Mouse (Mus musculus): ENCODE measurements around the gene Mast3. TPM values are rescaled to one million over a fixed set of nuclear protein-coding genes. Genes with fewer than 3 reads are reported as not detected.

The Mast3 gene
- 66.9 and 129 TPM in 2 replicates for polyA plus RNA-seq (2021; fragmentation: Nextera tagmentation)
- long read RNA-seq, experiment 1, full-length matches to known transcripts = 16 of 86 reads
- long read RNA-seq, experiment 1, partial matches to known transcripts = 34 of 86 reads
- long read RNA-seq, experiment 1, other reads (novel, unspliced or antisense) = 36 of 86 reads
- long read RNA-seq, experiment 2, partial matches to known transcripts = 3 of 58 reads
- long read RNA-seq, experiment 2, other reads (novel, unspliced or antisense) = 54 of 58 reads

DNA sequence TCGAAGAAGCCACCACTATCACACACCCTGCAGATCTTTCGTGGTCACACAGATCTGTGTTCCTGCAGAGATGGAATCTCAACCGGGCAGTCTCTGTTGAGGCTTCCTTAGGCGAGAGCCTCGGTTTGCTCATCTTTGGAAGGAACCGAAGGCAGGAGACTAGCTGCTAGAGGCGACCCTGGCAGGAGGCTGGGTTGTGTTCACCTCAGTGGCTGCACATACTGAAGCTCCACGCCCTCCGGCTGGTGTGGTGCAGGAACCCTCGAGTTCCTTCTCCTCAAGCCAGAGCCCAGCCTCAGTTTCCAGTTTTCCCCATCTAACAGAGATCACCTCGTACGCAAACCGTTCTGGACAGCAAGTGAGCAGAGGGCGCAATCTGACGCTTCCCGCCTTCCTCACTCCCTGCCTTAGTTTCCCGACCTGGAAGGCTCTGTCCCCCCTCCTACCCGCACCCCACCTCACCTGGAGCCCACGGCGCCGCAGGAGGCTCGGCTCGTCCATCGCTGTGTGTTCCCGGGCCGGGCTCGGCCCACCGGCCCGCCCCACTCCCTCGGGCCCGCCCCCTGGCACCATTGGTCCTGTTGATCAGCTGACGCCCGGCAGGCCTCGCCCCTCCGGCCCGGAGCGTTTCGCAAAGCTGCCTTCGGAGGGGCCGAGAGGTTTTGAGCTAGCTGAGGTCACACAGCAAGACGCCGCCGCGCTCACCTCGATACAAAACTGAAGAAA is at the start of gene Mast3:
Mast3 (minus strand) TSS at position 574 of the 726 bp plus-strand sequence.

DNA sequence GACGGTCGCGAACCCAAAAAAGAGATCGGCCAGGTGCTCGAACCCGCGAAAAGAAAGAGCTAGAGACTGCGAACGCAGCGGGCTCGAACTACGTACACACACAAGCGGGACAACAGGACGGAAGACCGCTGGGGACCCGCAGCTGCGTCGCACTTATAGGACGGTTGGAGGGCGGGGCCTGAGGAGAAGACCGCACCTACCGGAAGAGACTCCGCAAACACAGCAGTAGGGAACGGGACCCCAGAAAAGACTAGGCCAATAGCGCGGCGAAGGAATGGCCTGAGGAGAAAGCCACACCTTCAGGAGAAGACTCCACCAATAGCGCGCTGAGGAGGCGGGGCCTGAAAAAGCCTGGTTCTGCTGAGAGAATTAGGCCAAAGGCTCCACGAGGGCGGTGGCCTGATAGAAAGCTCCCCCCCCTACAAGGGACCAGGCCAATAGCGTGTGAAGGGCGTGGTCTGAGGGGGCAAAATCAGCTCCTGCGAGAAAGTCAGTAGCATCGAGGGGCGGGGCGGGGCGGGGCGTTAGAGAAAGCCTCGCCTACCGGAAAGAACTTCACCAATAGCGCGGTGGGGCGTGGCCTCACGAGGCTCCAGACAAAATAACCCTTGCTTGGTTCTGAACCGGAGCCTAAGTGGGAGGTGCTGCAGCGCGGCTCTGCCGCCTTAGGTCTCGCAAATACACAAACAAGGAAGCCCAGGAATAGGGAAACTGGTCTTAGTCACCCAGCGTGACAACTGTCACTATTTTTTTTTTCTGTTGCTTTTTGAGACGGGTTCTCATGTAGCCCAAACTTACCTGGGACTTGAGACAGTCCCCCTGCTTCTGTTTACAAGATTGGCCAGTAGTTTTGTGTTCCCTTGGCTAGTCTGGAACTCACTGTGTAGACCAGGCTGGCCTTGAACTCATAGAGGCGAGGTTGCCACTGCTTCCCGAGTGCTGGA is 34.8 kb upstream of the Mast3 start, which contains the start of gene Arrdc2:
Arrdc2 (minus strand) TSS at position 313 of the 944 bp plus-strand sequence.

DNA sequence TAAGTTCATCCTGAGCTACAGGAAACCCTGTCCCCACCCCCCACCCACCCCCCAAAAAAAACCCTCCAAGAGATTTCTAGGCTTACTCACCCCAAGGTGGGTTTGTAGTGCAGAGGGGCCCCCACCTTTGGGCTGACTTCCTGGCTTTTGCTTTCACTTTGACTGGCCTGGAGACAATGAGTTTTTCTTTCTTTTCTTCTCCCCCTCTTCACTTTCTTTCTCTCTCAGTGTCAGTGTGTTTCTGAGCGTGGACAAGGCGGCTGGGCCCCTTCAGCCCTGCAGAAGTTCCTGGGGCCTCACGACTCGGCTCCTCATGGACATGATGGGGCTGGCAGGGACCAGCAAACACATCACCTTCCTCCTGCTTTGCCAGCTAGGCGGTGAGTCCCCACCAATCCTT is 3.4 kb upstream of the Mast3 start, which contains the start of gene Il12rb1:
Il12rb1 (plus strand) TSS at position 211 of the 400 bp plus-strand sequence.

DNA sequence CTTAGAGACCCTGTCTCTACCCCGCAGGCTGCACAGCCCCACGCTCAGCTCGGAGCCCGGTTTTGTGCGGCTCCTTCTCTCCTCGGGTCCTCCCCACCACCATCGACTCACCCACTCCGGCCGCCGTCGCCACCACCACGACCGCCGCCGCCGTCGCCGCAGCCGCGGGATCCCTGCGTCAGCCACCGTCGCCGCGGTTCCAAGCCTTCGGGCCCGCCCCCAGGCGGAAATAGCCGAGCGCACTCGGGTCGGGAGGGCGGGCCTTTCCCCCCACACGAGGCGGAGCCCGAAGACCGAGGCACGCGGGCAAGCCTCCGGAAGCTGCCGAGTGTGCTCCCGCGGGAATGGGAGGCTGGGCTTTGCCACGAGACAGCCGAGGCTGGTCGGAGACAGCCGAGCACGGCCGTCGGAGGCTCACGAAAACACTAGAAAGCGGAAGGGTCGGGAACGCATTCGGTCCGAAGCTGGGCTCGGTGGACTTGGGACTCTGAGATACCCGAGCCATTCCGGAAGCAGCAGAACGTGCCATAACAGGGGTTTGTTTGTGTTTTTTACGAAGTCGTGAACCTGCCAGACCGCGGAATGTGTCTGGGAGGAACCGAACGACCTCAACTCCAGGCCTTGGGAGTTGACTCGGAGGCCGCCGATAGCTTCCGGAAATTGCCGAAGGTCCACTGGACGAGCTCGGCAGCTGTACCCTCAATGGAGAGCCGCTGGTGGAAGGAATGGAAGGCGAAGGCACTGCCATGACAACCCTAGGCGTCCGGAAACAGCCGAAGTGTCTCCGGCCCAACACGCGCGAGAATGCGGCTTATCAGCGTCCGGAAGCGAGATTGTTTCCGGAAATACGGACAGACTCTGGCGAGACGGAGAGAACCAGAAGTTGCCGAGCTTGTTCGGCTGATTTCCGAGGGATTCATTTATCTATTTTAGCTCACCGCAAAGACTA is 28.1 kb downstream of the Mast3 start, which contains the start of gene Pik3r2:
Pik3r2 (minus strand) TSS at position 218 of the 949 bp plus-strand sequence.

DNA sequence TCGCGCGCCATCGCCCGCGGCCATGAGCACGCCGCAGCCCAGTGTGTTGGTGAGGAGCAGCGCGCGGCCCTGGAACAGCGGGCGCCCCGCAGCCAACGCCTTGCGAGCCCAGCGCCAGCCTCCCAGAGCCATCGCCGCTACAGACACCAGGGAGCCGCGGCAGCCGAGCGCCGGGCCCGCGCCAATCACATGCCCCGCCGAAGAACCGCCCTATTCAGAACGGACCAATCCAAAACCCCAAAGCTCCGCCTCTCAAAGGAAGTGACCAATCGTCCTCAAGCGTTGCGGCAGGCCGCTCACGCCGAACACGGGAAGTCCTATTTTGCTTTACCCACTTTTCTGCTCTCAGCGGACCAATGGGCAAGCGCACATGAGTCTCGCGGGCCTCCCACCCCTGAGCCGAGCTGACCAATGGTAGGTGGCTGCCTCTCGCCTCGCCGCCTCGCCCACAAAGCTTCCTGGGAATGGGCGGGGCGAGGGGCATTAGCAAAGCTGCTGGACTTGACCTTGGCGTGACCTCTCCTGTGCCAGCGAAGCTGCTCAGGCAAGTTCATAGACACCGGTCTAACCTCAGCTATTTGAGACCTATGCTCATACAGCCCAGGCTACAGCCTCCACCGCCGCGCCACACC is 44.0 kb downstream of the Mast3 start, which contains the start of gene Mpv17l2:
Mpv17l2 (minus strand) TSS at position 172 of the 632 bp plus-strand sequence.

DNA sequence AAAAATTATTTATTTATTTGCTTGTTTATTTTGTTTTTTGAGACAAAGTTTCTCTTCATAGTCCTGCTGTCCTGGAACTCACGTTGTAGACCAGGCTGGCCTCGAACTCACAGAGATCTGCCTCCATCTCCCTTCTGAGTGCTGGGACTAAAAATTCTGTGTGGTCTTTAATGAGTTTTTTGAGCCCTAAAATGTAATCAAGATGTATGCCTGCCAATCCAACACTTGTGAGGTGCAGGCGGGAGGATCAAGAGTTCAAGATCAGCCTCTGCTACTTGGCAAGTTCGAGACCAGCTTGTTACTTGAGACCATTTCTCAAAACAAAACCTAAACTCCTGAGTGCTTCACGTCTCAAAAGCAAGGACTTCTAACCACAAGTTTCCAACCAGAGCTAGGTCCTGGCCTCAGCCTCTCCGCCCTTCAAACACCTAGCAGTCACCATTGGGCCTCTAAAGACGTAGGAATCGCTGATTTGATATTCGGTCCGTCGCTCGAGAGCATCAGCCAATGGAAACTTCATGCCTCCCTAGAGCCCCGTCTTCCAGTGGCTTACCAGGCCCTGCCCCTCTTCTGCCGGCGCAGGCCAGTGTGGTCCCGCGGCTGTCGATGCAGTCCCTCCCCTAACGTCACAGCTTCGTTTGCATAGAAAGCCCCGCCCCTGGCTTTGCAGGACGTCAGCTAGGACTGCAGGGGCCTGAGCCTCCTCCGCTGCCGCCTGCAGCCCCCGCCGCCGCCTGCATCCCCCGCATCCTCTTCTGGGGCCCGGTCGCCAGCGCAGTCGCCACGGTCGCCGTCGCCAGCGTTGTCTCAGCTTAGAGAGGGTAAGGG is 50.6 kb downstream of the Mast3 start, which contains the start of gene Rab3a:
Rab3a (plus strand) TSS at position 637 of the 828 bp plus-strand sequence.

Other genes starting within 250 kb of the Mast3 start
- 36.5 and 38.4 TPM in 2 replicates for gene Isyna1, start 210.7 kb downstream of the Mast3 start, polyA plus RNA-seq (2021; fragmentation: Nextera tagmentation)
- gene Ssbp4, start 196.2 kb downstream of the Mast3 start, polyA plus RNA-seq (2021; fragmentation: Nextera tagmentation) = 88.8 and 293 TPM in 2 replicates
- gene Lrrc25, start 188.9 kb downstream of the Mast3 start, polyA plus RNA-seq (2021; fragmentation: Nextera tagmentation) = 0.72 and 1.7 TPM in 2 replicates
- gene Gdf15, start 172.6 kb downstream of the Mast3 start, polyA plus RNA-seq (2021; fragmentation: Nextera tagmentation) = 0.23 TPM in 1 of 2 replicates, not detected in the other
- 11.0 and 11.5 TPM in 2 replicates for gene Pgpep1, start 144.7 kb downstream of the Mast3 start, polyA plus RNA-seq (2021; fragmentation: Nextera tagmentation)
- 222 and 248 TPM in 2 replicates for gene Lsm4, start 131.8 kb downstream of the Mast3 start, polyA plus RNA-seq (2021; fragmentation: Nextera tagmentation)
- 5.3 and 148 TPM in 2 replicates for gene Jund, start 106.1 kb downstream of the Mast3 start, polyA plus RNA-seq (2021; fragmentation: Nextera tagmentation)
- gene Iqcn, start 101.6 kb downstream of the Mast3 start, polyA plus RNA-seq (2021; fragmentation: Nextera tagmentation) = 0.03 TPM in 1 of 2 replicates, not detected in the other
- gene Gm3336, start 86.5 kb downstream of the Mast3 start, polyA plus RNA-seq (2021; fragmentation: Nextera tagmentation) = 0.19 and 0.25 TPM in 2 replicates
- 0.18 and 0.60 TPM in 2 replicates for gene Pde4c, start 81.3 kb downstream of the Mast3 start, polyA plus RNA-seq (2021; fragmentation: Nextera tagmentation)
- 895 and 1,300 TPM in 2 replicates for gene Rab3a, start 50.4 kb downstream of the Mast3 start, polyA plus RNA-seq (2021; fragmentation: Nextera tagmentation)
- gene Mpv17l2, start 44.1 kb downstream of the Mast3 start, polyA plus RNA-seq (2021; fragmentation: Nextera tagmentation) = 100 and 108 TPM in 2 replicates
- 82.0 and 99.2 TPM in 2 replicates for gene Pik3r2, start 28.3 kb downstream of the Mast3 start, polyA plus RNA-seq (2021; fragmentation: Nextera tagmentation)
- gene Il12rb1, start 3.4 kb upstream of the Mast3 start, polyA plus RNA-seq (2021; fragmentation: Nextera tagmentation) = 0.14 and 0.27 TPM in 2 replicates
- 9.4 and 9.7 TPM in 2 replicates for gene Arrdc2, start 34.7 kb upstream of the Mast3 start, polyA plus RNA-seq (2021; fragmentation: Nextera tagmentation)
- gene Kcnn1, start 58.2 kb upstream of the Mast3 start, polyA plus RNA-seq (2021; fragmentation: Nextera tagmentation) = 12.4 and 13.0 TPM in 2 replicates
- 140 and 167 TPM in 2 replicates for gene Ccdc124, start 68.9 kb upstream of the Mast3 start, polyA plus RNA-seq (2021; fragmentation: Nextera tagmentation)
- gene Slc5a5, start 87.7 kb upstream of the Mast3 start, polyA plus RNA-seq (2021; fragmentation: Nextera tagmentation) = 16.6 and 17.9 TPM in 2 replicates
- 3,531 and 4,437 TPM in 2 replicates for gene Rpl18a, start 92.4 kb upstream of the Mast3 start, polyA plus RNA-seq (2021; fragmentation: Nextera tagmentation)
- 18.1 and 27.3 TPM in 2 replicates for gene Map1s, start 100.9 kb upstream of the Mast3 start, polyA plus RNA-seq (2021; fragmentation: Nextera tagmentation)

All from left cerebral cortex, adult 6 months (tissue).